Mouse (Mus musculus): Measurements from ENCODE around the gene Slc43a2.

Gene Slc43a2

DNA sequence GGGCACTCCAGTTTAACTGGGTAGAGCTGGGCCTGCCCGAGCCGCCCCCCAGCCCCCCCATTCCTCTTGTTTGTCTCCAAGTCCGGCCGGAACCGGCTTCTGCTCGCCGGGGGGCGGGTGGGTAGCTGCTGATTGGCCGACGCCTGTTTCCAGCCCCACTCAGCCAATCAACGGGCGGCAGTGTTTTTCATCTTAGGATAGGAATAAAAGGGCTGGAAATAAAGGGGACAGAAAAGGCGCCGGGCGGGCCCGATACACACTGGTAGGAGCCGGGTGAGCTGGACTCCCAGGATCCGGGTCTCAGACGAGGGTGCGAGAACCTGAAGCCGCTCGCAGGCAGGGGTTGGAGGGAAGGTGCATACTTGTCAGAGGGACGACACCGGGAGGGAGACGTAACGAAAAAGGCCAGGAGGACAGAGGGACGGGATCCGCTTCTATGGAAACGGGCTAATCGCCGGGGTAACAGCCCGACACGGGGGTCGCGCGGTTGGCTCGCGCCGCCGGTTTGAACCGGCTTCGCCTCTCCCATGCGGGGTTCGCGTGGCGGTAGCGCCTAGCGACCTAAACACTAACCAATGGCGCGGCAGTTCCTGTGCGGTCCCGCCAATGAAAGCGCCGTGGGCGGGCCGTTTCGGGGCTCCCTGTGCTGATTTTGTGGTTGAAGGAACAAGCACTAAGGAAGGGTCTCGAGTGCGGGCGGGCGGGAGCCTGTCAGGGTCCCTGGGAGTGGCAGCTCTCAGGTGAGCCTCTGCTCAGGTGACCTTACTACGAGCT, at the start of gene Slc43a2:
Slc43a2 (plus strand) TSS at position 226 of the 774 bp plus-strand sequence.
- DNase-seq (ENCODE audit: low read depth, low spot score) = peak; percentile 99

DNA sequence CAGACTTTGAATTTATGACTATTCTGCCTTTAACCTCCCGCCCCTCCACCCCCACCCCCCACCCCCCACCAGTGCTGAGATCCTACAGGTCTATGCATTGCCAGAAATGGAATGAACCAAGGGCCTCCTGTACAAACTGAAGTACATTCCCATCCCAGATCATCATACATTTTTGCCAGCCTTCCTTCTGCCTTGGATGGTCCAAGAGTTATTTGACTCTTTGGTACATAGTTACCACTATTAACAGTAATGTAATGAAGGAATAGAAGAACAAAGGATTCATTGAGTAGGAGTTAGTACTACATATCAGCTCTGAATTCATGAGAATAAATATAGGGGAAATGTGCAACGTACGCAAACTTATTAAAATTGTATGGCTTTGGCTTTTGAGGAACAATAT, 45.3 kb upstream of the Slc43a2 start:
- no peak for DNase-seq (ENCODE audit: low read depth, low spot score)

DNA sequence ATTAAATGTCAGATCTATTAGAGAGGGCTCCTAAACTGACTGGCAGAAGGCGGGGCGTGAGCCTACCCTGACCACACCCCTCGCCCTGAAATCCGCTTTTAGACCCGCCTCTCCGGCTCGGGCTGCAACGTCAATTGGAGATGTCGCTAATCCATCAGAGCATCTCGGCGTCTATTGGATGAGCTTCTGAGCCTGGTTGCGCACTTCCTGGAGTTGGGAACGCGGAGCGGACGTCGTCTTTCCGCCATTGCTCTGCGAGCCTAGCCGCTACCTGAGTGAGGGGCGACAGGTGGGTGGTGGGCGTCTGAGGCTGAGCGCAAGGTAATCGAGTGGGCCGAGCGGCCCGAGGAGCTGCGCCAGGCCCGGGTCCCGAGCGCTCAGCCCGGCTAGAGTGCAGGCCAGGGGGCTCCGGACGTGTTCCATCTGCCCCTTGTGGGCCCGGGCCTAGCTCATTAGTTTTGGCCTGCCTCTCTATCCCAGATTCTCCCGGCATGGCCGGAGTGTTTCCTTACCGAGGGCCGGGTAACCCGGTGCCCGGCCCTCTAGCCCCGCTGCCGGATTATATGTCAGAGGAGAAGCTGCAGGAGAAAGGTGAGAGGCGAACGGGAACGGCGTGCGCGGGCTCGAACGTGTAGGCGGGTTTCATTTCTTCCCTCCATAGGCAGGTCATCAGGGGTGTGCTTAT, 44.8 kb upstream of the Slc43a2 start, which contains the start of gene Prpf8:
Prpf8 (plus strand) TSS at position 216 of the 685 bp plus-strand sequence.
- peak; percentile 99 for DNase-seq (ENCODE audit: low read depth, low spot score)

DNA sequence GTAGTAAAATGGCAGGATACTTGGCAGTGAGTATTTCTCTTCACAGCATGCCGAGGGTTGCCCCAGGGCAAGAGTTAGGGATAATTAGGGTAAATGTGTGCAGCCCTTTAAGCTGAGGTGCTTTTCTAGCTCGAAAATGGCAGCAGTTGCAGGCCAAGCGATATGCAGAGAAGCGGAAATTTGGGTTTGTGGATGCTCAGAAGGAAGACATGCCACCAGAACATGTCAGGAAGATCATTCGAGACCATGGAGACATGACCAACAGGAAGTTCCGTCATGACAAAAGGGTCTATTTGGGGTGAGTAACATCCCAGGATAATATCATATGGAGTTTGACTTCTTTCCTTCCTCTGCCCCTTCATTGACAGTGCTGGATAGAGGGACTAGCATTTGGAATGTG, 44.0 kb upstream of the Slc43a2 start:
- no peak for DNase-seq (ENCODE audit: low read depth, low spot score)

DNA sequence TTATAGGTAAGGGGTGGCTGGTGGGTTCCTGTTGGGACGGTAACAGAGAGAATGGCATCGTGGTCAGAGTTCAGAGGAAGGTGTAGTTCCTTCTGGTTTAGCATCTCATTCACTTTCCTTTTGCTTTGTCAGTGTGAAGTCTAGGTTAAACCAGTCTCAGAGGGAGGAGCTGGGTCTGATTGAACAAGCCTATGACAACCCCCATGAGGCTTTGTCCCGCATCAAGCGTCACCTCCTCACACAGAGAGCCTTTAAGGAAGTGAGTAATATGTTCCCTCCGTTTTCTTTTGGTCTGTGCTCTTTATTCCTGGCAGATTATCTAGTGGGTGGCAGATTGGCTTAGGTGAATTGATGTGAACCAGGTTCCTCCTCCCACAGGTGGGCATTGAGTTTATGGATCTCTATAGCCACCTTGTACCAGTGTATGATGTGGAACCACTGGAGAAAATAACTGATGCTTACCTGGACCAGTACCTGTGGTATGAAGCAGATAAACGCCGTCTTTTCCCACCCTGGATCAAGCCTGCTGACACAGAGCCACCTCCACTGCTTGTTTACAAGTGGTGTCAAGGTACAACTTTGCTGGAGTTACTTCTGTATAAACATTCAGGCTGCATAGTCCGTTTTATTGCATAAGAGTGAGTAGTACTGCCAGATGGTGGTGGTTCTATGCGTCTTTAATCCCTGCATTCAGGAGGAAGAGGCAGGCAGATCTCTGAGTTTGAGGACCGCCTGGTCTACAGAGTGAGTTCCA, 37.0 kb upstream of the Slc43a2 start:
- no peak for DNase-seq (ENCODE audit: low read depth, low spot score)

DNA sequence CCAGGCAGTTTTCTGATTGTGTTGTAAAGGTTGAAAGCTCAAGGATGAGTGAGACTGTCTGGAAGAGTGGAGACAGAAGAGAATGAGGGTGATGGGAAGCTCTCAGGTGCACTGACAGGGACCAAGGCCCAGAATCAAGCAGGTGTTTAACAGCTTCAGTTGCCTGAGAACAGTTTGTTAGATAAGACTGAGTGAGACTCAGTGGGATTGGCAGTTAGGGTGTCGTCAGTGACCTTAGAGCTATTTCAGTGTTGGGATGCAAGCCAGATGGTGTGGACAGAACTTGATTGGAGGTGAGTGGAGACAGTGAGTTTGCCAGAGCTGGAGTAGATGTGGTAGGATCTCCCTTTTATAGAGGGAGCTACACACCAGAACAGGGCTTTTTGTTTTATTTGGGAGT, 33.4 kb upstream of the Slc43a2 start:
- DNase-seq (ENCODE audit: low read depth, low spot score) = no peak

DNA sequence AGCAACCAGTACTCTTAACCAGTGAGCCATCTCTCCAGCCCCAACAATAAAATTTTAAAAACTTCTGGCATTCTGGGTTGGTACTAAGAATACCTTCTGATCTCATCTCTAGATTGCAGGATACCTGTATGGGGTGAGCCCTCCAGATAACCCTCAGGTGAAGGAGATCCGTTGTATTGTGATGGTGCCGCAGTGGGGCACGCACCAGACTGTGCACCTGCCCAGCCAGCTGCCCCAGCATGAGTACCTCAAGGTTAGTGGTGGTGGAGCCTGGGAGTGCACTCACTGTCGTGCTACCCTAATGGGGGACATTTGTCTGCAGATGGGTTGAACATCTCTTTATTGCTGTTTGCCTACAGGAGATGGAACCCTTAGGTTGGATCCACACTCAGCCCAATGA, 23.3 kb upstream of the Slc43a2 start:
- no peak for DNase-seq (ENCODE audit: low read depth, low spot score)

DNA sequence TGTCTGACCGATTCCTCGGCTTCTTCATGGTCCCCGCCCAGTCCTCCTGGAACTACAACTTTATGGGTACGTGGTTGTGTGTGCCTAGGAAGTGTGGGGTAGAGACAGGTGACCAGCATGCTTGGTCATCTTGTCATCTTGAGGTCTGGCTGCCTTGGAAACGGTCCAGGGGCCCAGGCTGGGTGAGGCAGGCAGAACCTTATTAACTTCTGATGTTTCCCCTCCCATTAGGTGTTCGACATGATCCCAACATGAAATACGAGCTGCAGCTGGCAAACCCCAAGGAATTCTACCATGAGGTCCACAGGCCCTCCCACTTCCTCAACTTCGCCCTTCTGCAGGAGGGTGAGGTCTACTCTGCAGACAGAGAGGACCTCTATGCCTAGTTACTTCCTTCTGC, 22.6 kb upstream of the Slc43a2 start:
- no peak for DNase-seq (ENCODE audit: low read depth, low spot score)

DNA sequence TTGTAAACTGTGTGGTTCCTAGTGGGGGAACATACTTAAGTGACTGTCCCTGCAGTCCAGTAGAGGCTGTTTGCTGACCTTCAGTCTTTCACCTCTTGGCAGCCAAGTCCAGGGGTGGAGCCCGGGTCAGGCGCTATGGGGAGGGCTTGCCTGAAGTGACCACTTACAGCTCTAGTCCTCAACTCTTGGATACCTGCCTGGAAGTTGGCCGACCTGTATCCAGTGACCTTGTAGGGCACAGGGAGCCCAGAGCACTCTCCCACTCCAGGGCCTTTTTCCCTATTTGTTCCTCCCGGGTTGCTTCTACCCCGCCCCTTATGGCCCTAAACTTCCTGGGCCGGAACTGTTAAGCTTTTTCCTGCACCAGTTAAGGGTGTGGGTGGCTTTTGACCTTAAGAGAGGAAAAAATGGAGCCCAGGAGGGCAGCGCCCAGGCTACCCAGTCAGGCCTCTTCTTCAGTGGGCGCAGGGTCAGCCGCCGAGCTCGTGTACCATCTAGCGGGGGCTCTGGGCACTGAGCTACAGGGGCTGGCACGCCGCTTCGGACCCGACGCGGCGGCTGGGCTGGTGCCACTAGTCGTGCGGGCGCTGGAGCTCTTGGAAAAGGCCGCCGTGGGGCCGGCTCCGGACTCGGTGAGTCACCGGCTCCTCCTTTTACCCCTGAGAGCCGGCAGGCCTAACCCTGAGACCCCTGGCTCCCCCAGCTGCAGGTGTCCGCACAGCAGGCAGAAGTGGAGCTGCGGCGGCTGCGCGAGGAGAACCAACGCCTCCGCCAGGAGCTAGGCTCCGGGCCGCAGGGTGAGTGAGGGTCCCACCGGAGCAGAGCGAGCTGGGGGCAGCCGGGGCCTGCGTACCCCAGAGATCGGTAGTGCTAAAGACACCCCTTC, 21.5 kb upstream of the Slc43a2 start, which contains the start of gene Rilp:
Rilp (plus strand) TSS at position 354 of the 886 bp plus-strand sequence.
- DNase-seq (ENCODE audit: low read depth, low spot score) = peak; percentile 47

DNA sequence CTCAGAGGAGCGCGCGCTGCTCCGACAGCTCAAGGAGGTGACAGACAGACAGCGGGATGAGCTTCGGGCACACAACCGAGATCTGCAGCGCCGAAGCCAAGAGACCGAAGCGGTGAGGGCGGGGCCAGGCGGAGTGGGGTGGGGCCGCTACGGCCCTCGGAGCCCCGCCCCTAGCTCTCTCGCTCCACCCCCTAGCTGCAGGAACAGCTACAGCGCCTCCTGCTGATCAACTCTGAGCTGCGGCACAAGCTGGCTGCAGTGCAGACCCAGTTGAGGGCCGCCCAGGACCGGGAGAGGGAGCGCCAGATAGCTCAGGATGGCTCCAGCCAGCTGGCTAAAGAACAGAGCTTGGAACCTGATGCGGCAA, 20.9 kb upstream of the Slc43a2 start:
- DNase-seq (ENCODE audit: low read depth, low spot score) = peak; percentile 97

DNA sequence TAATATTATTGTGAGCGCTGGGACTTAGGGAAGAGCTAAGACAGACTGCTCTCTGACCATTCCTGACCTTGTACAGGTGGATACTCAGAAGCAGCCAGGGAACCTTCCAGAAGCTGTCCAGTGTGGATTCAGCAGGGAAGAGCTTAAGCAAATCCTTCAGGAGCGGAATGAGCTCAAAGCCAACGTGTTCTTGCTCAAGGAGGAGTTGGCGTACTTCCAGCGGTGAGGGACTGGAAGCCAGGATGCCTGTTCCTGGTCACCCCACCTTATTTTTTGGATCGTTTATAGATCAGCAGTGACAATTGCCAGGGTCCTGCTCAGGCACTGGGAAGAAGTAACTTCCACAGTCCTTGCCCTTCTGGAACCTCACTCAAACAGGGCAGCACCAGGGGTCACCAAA, 20.3 kb upstream of the Slc43a2 start:
- peak; percentile 47 for DNase-seq (ENCODE audit: low read depth, low spot score)

DNA sequence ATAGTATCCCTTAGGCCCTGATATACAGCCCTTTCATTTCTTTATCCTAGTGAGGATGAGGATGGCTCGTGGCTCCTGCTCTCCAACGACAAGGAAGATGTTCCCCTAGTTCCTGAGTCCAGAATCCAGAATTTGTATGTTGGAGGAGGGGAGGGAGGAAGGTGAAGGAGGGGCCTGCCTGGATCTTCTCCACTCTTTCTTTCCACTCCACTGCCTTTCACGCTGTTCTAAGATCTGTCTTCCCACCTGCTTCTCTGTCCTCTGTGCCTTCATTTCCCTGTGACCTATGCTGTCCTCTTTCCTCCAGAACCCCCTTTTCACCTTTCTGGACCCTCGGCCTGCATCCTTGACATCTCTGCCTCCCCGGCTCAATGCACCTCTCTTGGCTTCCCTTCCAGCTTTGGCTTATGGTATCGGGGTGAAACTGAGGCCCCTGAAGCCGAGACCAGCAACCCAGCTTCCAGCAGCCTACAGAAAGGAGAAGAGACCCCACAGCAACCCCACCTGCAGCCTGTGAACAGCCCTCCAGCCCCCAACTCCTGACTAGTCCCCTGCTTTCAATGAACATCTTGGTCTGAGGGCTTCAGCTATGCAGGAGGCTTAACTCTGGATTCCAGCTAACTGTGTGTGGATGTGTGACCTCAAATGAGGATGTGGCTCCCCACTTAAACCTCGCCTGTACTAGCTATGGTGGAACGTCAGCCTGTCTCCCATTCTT, 19.0 kb upstream of the Slc43a2 start:
- no peak for DNase-seq (ENCODE audit: low read depth, low spot score)

DNA sequence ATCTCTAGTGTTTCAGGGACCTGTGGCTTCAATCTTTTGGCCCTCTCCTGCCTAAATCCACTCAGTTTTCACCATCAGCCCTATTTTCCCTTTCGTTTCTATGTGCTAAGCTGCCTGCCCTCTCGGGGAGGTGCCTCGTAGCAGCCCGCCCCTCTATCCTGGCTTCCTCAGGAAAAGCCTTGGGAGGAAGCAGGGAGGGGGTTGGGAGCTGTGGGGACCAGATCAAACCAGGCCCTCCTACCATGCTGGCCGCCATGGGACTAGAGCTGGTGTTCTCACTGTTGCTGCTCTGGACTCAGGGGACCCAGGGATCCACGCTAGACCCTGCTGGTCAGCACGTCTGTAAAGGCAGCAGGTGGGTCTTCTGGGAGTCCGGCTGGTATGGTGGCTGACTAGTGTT, 18.2 kb upstream of the Slc43a2 start, which contains the start of gene Scarf1:
Scarf1 (plus strand) TSS at position 205 of the 400 bp plus-strand sequence.
- no peak for DNase-seq (ENCODE audit: low read depth, low spot score)

DNA sequence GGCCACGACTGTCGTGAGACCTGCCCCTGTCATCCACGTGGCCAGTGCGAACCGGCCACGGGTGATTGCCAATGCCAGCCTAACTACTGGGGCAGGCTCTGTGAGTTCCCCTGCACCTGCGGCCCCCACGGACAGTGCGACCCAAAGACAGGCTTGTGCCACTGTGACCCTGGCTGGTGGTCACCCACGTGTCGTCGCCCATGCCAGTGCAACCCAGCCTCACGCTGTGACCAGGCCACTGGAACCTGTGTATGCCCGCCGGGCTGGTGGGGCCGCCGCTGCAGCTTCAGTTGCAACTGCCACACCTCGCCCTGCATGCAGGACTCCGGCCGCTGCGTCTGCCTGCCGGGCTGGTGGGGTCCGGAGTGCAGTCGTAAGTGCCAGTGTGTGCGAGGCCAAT, 16.3 kb upstream of the Slc43a2 start:
- no peak for DNase-seq (ENCODE audit: low read depth, low spot score)

DNA sequence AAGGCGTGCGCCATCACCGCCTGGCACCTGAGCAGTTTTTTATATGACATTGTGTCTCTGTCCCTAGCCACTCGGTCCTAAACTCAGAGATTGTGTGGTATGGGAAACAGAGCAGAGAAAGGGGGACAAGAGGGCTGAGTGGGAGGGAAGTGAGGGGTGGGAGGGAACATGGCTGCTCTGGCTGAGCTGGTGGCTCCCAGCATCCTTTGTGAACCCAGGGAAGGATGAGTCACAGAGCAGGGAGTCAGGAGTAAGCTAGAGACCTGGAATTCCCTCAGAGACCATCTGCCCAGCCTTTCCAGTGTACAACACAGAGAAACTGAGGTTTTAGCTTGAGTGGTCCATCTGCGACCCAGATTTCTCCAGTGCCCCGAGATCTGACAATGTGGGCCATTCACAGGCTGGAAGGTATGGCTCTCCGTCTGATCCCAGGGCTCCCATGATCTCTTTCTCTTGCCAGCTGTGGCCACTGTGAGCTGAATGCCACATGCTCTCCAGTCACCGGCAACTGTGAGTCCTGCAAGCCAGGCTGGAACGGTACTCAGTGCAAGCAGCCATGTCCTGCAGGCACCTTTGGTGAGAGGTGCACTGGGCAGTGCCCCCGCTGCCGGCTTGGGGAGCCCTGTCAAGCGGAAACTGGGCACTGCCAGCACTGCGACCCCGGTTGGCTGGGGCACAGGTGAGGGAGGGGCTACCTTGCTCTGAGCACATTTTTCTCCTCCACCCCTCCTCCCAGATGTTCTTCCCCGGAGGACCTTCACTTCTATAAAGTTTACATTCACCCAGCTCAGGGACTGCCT, 11.5 kb upstream of the Slc43a2 start:
- DNase-seq (ENCODE audit: low read depth, low spot score) = peak; percentile 71

DNA sequence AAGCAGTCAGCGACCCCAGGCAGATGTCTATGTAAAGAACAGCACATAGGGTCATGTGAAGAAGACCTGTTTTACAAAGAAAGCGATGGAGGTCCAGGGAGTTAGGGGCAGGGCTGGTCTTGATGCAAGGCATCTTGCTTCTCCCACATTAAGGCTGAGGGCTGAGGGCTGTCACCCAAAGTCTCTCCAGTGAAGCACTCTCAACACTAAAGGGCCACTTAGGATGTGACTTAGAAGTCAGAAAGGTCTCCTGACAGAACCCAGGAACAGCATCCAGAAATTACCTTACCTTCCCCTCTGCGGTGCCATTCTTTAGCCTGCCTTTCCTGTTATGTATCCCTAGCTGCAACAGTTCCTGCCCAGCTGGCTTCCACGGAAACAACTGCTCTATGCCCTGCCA, 9.9 kb upstream of the Slc43a2 start:
- no peak for DNase-seq (ENCODE audit: low read depth, low spot score)

DNA sequence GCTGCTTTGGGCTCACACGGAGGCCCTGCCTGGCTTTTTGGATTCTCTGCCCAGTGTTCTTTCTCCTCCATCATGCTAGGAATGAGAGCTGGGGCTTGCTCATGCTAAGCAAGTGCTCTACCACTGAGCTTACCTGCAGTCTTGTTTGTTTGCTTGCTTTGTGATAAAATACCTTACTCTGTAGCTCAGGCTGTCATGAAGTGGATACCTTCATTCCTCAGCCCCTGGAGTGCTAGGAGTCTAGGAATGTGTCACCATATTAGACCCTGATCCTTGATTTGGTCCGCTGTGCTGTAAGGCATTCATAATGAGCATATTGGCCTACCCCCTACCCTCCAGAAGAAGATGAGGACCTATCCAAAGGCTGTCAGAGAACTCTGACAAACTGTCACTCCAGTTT, 8.7 kb upstream of the Slc43a2 start:
- no peak for DNase-seq (ENCODE audit: low read depth, low spot score)

DNA sequence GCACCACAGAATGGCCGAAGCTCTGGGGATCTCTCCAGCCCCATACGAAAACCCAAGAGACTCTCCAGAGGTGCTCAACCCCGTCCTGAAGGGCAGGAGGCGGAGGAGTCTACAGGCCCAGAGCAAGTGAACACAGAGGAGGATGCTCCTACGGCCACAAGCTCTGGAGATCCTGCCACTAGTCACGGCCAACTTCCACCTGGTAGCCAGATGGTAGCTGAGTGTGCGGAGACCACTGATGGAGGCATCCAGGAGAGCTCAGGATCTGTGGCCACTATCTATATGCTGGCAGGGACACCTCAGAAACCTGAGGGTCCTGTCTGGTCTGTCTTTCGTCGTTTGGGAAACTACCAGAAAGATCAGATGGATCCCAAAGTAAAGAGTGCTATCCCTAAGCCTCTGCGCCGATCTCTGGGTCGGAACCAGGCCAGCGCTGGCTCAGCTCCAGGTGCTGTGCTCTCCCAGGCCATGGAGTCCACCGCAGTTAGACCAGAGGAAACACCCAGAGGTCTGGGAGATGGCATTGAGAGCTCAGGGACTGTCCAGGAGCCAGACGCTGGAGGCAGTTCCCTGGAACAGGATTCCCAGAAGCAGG, 5.9 kb upstream of the Slc43a2 start:
- DNase-seq (ENCODE audit: low read depth, low spot score) = peak; percentile 77

DNA sequence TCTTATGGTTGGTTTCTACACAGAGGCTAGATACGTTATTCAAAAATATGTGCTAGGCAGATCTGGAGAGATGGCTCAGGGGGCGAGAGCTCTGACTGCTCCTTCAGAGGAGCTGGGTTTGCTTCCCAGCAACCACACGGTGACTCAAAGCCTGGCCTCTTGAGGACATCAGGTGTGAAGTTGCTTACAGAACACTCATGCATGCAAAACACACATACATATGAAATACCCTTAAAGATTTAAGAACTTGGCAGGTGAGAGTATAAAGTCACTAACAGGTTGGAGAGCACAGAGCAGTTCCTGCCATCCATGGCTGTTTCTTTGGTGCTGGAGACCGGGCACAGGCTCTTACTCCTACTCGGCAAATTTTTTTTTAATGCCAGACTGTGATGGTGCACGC, 4.6 kb upstream of the Slc43a2 start:
- DNase-seq (ENCODE audit: low read depth, low spot score) = no peak
